Mouse (Mus musculus): ENCODE measurements around the gene Psma5. TPM values are rescaled to one million over a fixed set of nuclear protein-coding genes. Genes with fewer than 3 reads are reported as not detected.

The Psma5 gene
- total RNA-seq, 4 experiments from 2014 or later, result 85.1 to 96.1 (median 89.0) TPM

DNA sequence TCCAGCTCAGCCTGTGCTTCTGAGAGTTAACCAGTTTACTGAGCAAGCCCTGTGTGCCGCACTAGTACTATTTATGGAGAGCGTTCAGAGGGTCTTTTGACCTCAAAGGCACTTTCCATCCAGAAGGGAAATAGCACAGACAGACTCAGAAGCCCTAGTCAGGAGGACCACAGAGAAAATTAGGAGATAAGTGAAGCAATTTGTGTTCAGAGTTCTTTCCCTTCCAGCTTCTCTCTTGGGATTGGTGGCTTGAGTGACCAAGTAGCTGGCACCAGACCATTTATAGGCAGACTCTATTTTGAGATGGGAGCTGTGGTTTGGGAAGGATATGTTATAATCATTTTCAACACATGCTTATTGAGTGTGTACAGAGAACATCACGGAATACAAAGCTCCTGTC, 49.7 kb downstream of the Psma5 start:
- no peak for DNase-seq

DNA sequence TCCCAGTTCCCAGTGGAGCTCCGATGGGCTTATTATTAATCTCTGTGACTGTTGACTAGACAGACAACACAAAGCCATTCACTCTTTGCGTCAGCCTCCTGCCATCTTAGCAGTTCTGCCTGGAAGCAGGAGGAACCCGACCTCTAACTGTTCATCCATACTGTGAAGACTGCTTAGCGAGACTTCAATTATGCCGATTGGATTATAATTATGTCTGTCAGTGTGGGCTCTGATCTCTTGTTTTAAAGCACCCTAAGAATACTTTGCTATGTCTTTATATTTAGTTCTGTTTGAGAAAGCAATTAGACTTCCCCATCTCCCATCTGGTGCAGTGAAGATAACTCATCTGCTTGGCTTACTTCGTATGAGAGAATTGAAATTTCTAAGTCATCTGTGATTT, 50.8 kb downstream of the Psma5 start:
- DNase-seq, result no peak

DNA sequence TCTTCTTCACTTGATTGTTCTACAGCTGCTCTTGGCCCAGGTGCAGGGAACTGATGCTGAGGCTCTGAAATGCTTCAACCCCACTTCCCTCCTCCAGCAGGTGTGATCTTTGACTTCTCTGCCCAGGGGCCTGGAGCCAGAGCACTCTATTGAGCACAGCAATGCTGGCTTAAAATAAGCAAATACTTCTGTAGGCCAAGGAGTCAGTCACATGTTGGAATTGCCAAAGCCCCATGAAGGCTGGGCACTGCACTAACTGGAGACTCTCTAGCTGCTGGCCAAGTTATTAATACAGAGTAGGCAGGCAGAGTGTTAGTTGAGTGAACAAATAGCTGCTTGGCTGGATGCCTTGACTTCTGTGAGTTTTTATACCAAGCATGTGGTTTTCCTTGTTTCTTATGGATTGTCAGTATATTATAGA, 54.2 kb downstream of the Psma5 start:
- no peak for DNase-seq

DNA sequence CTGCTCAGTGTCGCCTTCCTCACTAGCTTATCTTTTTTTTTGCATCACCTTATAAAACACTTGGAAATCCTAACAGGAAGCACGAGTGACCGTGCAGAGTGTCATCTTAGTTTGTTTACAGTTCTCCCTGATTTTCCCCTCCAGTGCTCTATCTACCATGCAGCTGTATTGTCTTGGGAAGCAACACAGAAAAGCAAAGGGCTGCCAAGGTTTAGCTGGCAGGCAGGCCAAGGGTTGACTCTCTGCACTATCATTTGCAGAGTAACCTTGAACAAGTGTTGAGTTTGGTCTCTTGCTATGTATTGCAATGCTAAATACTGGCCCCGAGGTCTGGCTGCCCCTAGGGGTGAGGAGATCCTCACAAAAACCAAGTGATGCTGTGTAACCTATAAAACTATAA, 55.0 kb downstream of the Psma5 start:
- no peak for DNase-seq

DNA sequence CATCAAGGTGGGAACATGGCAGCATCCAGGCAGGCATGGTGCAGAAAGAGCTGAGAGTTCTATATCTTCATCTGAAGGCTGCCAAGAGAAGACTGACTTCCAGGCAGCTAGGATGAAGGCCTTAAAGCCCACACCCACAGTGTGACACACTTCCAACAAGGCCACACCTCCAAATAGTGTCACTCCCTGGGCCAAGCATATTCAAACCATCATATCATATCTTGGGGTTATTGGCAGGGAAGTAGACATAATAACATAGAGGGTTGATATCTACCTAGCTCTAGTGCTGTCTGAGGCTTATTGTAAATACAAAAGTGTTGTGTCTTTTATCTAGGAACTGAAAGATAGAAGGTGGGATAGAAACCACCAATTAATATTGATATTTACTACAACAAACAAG, 55.7 kb downstream of the Psma5 start:
- no peak for DNase-seq

DNA sequence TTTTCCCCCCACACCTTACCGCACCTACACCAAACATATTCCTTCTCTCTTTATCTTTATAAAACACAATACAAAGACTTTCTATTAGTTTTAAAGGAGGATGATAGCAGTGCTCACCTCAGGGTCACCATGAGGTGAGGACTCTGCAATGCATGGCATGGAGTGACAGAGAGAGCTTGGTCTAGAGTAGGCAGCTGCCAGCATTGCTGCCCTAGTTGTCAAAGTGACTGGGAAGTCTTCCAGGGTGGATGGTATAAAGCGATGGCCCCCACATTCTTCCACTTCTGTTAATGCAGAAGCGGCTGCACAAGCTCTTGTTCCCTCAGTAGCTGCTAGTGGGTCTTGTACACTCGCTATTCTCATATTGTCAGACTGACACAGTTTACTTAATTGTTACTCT, 56.4 kb downstream of the Psma5 start:
- no peak for DNase-seq

DNA sequence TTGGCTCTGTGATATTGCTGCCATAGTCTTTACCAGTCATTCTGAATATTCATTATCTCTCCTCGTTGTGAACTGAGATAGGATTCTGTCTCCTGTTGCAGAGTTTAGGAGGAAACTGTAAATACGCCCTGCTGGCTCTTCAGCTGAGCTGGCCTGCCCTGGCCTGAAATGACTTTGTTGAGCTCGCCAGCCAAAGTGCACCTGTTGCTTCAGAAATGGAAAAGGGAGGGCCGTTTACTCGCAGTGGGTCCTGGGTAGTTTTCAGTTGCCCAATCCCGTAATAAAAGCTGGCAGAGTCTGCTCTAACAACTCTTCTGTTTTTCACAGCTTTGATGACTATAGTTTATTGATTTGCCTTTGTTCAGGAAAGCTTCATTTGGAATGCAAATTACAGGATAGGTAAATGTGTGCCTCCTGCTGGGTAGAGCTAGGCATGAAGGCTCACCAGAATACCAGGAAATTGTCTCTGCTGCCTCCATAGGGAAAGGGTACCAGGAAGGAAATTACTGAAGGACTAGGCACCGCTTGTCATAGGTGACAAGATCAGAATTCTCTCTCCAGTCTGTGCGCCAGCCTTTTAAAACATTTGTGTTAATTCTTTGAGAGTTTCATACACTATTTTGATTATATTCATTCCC, 57.4 kb downstream of the Psma5 start:
- no peak for DNase-seq

DNA sequence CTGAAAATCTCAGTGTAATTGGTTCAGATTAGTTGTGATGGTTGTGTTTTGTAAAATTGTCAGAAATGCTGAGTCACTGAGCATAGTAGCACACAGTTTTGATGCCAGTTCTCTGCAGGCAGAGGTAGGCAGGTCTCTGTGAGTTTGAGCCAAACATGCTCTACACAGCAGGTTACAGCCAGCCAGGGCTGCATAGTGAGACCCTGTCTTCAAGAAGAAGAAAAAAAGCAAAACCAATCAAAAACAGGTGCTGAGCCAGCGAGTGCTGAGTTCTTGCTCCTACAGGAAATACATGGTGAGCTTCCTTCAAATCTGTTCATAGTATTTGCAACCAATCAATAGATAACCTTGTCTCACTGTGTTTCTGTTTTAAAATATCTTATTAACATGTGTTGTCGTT, 61.8 kb downstream of the Psma5 start:
- no peak for DNase-seq

DNA sequence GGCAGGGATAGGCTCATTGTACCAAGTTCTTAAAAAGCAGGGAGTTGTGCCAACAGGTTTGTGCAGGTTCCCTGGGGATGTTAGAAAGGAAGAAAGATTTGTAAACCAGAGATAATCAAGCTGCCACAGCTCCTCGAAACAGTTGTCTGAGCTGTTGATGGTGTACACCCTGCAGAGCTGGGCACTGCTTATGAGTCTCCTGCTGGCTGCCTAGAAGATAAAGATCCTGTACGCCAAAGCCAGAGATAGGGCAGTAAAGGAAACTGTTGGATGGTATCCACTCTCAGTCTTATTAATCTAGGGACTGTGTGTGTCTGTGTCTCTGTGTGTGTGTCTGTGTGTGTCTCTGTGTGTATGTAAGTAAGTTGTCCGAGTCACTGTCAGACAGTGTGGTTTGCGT, 64.9 kb downstream of the Psma5 start:
- no peak for DNase-seq

DNA sequence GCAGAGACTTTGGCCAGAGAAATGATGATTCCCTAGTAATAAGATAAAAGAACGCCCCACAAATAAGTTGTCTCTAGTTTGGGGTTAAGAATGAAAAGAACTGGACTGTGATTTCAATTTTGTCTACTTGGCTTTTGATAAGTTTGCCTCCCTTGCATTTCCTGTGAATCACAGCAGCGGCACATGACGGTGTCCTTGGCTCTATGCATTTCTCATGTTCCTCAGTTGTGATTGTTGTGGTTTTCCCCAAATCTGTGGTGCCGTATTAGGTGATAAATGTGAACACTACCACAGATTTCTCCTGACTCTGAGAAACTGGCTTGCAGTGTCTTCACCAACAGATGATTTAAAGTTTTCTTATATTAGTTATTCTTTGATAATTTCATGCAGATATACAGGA, 65.4 kb downstream of the Psma5 start:
- no peak for DNase-seq

DNA sequence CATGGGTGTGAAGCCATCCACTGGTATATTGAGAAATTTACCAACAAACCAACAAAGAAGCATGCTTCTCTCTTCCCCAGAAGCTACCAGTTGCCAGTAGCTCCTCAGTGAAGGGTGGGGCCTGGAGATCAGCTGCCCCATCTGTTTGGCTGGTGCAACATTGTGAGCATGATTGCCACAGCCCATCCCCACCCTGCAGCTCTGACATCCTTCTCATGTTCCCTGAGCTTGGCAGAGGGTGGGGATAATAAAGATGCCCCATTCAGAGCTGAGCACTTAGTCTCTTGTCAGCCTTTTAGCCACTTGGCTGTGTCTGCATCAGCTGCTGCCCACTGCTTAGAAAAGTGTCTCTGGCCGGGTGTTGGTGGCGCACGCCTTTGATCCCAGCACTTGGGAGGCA, 66.2 kb downstream of the Psma5 start:
- DNase-seq, result no peak

DNA sequence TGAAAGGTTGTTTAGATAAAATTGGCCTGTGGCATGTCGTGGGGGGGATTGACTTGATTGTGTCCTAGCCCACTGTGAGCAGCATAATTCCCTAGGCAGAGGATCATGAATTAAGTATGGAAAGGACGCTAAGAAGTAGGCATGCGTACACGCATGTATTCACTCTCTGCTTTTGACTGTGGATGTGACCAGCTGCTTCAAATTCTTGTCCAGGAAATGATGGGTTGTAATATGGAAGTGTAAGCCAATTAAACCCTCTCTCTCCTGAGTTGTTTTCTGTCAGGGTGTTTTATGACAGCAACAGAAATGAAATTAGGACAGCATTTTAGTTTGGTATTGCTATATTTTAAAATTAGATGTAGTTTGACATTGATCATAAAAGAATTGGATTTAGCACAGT, 68.1 kb downstream of the Psma5 start:
- no peak for DNase-seq

DNA sequence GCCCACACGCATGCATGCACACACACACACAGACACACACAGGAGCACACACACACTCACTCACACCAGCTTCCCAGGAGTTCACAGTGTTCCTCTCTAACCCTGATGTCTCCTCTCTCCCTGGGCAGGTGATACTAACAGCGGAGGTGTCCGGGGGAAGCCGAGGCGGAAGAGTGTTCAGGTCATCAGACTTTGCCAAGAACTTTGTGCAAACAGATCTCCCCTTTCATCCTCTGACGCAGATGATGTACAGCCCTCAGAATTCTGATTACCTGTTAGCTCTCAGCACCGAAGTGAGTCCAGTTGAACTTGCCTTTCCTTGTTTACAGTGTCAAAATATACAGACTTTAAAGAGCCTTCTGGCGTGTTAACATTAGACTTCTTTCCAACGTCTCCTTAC, 68.8 kb downstream of the Psma5 start:
- no peak for DNase-seq

DNA sequence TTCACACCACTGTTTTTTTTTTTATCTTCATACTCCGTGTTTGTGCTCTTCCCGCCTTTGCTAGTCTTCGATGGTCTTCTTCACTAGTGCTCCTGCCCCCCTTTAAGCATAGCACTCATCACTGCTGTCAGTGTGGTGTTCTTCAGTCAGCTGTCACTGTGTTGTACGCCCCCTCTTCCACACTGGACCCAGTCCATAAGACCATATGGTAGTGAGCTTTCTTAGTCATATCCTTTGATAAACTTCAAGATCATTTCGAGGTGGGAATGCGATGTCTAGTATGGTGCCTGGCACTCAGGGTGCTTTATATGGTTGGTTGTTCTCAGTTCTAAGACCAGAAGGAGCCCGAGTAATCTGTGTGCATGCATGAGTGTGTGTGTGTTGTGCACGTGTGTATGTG, 70.5 kb downstream of the Psma5 start:
- no peak for DNase-seq

DNA sequence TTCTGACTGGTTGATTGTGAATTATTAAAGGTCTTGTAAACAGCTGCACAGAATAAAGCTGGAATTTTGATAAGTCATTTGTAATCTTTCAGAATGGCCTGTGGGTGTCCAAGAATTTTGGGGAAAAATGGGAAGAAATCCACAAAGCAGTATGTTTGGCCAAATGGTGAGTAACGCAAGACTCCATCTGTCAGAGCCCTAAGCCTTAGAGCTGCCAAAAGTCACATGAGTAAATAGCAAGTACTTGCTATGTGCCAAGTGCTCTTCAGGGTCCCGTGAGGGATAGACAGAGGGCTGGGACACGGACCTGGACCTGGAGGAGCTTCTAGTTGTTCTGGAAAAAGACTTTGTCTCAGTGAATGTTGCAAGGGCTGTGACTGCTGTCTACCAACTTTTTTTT, 71.2 kb downstream of the Psma5 start:
- no peak for DNase-seq

DNA sequence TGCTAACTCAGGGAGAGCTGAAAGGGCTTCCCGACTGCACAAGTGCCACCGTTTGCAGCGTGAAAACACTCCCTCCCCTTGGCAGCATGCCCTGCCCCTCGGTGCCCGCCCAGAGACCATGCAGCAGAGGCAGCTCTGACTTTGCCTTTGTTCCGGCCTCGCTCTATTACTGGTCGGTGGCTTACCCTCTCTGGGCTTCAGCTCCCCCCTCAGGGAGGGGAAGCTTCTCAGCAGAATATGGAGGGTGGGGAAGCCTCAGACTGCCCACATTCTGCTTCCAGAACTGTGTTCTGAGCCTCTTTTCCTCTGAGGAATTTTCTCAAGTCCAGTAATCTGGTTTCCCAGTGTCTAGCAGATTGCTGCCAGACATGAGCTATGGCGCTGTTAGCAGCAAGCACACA, 71.7 kb downstream of the Psma5 start:
- peak; percentile 38 for DNase-seq

Other genes with a start within 250 kb of the Psma5 start
- gene Gstm1, start 239.0 kb upstream of the Psma5 start, total RNA-seq (2022), result 100 to 1,000 TPM; 335 to 553 (median 456) TPM
- 10 to 100 TPM; 15.3 to 20.7 (median 19.6) TPM for gene Gstm4, start 212.0 kb upstream of the Psma5 start, total RNA-seq (2022)
- gene Ampd2, start 170.3 kb upstream of the Psma5 start, total RNA-seq (2022), result 100 to 1,000 TPM; 152 to 212 (median 184) TPM
- 10 to 100 TPM; 14.7 to 22.5 (median 17.6) TPM for gene Gnat2, start 164.1 kb upstream of the Psma5 start, total RNA-seq (2022)
- 100 to 1,000 TPM; 137 to 154 (median 149) TPM for gene Gnai3, start 110.8 kb upstream of the Psma5 start, total RNA-seq (2022)
- gene Gpr61, start 102.0 kb upstream of the Psma5 start, total RNA-seq (2022), result 1 to 10 TPM in 1 of 4 experiments, under 1 TPM in 3; 0.31 to 1.1 (median 0.71) TPM
- gene Amigo1, start 70.6 kb upstream of the Psma5 start, total RNA-seq (2022), result 10 to 100 TPM; 24.4 to 36.9 (median 31.6) TPM
- 10 to 100 TPM in 2 of 4 experiments, 1 to 10 TPM in 2; 9.3 to 14.7 (median 11.7) TPM for gene Cyb561d1, start 55.7 kb upstream of the Psma5 start, total RNA-seq (2022)
- gene Atxn7l2, start 46.0 kb upstream of the Psma5 start, total RNA-seq (2022), result 10 to 100 TPM in 3 of 4 experiments, 1 to 10 TPM in 1; 8.2 to 23.1 (median 15.0) TPM
- 1 to 10 TPM in 1 of 4 experiments, under 1 TPM in 3; 0.35 to 1.0 (median 0.65) TPM for gene Sypl2, start 30.3 kb upstream of the Psma5 start, total RNA-seq (2022)
- gene Sort1, start 27.2 kb downstream of the Psma5 start, total RNA-seq (2022), result 10 to 100 TPM; 25.9 to 67.1 (median 40.9) TPM
- not detected for gene Mybphl, start 108.0 kb downstream of the Psma5 start, total RNA-seq (2022)
- gene Psrc1, start 126.9 kb downstream of the Psma5 start, total RNA-seq (2022), result 1 to 10 TPM; 1.6 to 4.8 (median 3.0) TPM
- gene Celsr2, start 158.6 kb downstream of the Psma5 start, total RNA-seq (2022), result 10 to 100 TPM in 2 of 4 experiments, 1 to 10 TPM in 2; 6.5 to 14.6 (median 9.5) TPM
- 100 to 1,000 TPM; 183 to 191 (median 186) TPM for gene Sars, start 188.3 kb downstream of the Psma5 start, total RNA-seq (2022)